Mouse (Mus musculus): ENCODE results near the gene Gm47969. TPM values are rescaled to one million over a fixed set of nuclear protein-coding genes. Genes with fewer than 3 reads are reported as not detected.
A peak's percentile ranks its signal among the peaks of the same experiment; 100 is the strongest.

Gm47969 gene
- total and polyA plus RNA-seq, 3 experiments = not detected

- H3K4me3 ChIP-seq (replicated peaks in 1 of 3; ENCODE audit: low read depth in 2 of 3, low read length in 2 of 3, poor library complexity in 1 of 3) = no peak overlapping the region
- H3K4me1 ChIP-seq (ENCODE audit: control insufficient read depth in 1 of 2, insufficient read depth in 2 of 2) = no peaks in the 10 kb centered on the region
- no peaks in the 10 kb centered on the region for H3K9me3 ChIP-seq (replicated peaks; ENCODE audit: low read length)
- no peaks in the 10 kb centered on the region for H3K27me3 ChIP-seq (replicated peaks)
- no peak overlapping the region for H3K27ac ChIP-seq (ENCODE audit: insufficient read depth, low read depth)
- H3K79me2 ChIP-seq (replicated peaks; ENCODE audit: control insufficient read depth, extremely low read depth, insufficient read depth, poor library complexity, severe bottlenecking) = no peaks in the 10 kb centered on the region
- in situ Hi-C loops (cut with MboI; ENCODE audit: low pct_ligation_motif_present, low pct_unique_long_range_greater_than_20kb, low sequenced_read_pairs) = loop anchor here (10.0 kb wide), 1 partner anchor 650 kb away; no protein-coding TSS in a partner anchor
- peak; percentile 60 for DNase-seq (ENCODE audit: extremely low read depth)
- no peaks in the 10 kb centered on the region for H3K36me3 ChIP-seq (replicated peaks in 1 of 2; ENCODE audit: control insufficient read depth in 1 of 2, insufficient read depth in 1 of 2, low read length in 1 of 2)
- dilution Hi-C loops (cut with MboI; ENCODE audit: extremely low pct_ligation_motif_present, extremely low pct_unique_long_range_greater_than_20kb, low sequenced_read_pairs) = no loop called here
- no peak for TF ChIP-seq UBTF (IDR thresholded peaks at IDR 0.05; ENCODE audit: low read depth, low read length)
- no peak for TF ChIP-seq BHLHE40 (IDR thresholded peaks at IDR 0.05; ENCODE audit: low read depth, low read length)
- TF ChIP-seq EP300 (IDR thresholded peaks at IDR 0.05; ENCODE audit: low read length) = no peak
- peak; percentile 79 to 85 for TF ChIP-seq CTCF (conservative IDR thresholded peaks at IDR 0.05 in 1 of 2, IDR thresholded peaks at IDR 0.05 in 1 of 2; ENCODE audit: low read depth in 2 of 2, low read length in 2 of 2)
- TF ChIP-seq E2F4 (IDR thresholded peaks at IDR 0.05; ENCODE audit: insufficient replicate concordance, low read depth, low read length) = no peak
- TF ChIP-seq ZNF384 (IDR thresholded peaks at IDR 0.05; ENCODE audit: low read depth, low read length) = peak; percentile 61; the same call in 1 of the 2 replicates
- peak; percentile 82 for TF ChIP-seq RAD21 (IDR thresholded peaks at IDR 0.05; ENCODE audit: low read depth, low read length)
- peak; percentile 43; the same call in 1 of the 2 replicates for TF ChIP-seq ZC3H11A (IDR thresholded peaks at IDR 0.05; ENCODE audit: low read depth, low read length)
- no peak for TF ChIP-seq MEF2A (IDR thresholded peaks at IDR 0.05; ENCODE audit: borderline replicate concordance, low read depth, low read length)
- TF ChIP-seq SMC3 (IDR thresholded peaks at IDR 0.05; ENCODE audit: low read depth, low read length) = peak; percentile 65
- TF ChIP-seq CHD1 (IDR thresholded peaks at IDR 0.05; ENCODE audit: low read depth, low read length) = no peak
- H3K4me2 ChIP-seq (ENCODE audit: insufficient read depth, low read depth, poor library complexity, severe bottlenecking) = 0 out of 2 replicates have a peak overlapping the region, but pooled peaks have one; percentile 29
- H3K9ac ChIP-seq (ENCODE audit: insufficient read depth, low read depth) = no peak overlapping the region
Observed at GRCm38 (mm10) chr1:83064851-83065250, 20.1 kb downstream of the Gm47969 start.

DNA sequence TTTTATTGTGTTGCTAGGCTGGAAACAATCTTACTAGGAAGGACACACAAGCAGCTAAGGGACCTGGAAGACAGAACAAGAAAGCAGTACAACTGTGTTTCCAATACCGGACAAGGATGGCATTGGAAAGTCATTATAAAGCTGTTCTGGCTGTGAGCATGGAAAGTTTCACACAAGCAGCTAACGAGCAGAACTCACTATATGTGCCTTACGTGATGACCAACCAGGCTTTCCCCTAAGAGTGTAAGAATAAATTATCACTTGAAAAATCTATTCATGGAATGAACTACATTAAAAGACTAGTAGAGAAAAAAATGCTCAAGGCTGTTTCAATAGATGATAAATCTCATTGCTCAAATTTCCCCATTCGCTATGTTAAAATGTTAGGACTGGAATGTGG lies 21.8 kb downstream of the Gm47969 start:
- no peak for TF ChIP-seq POLR2A (IDR thresholded peaks at IDR 0.05; ENCODE audit: low read depth, low read length)
- no peak for TF ChIP-seq ELF1 (IDR thresholded peaks at IDR 0.05; ENCODE audit: low read depth, low read length)
- no peak for TF ChIP-seq IRF4 (IDR thresholded peaks at IDR 0.05; ENCODE audit: low read depth, low read length)
- no peak for TF ChIP-seq ETS1 (conservative IDR thresholded peaks at IDR 0.05; ENCODE audit: low read depth, low read length)
- TF ChIP-seq SIN3A (IDR thresholded peaks at IDR 0.05; ENCODE audit: low read length) = no peak
- TF ChIP-seq SMC3 (IDR thresholded peaks at IDR 0.05; ENCODE audit: low read depth, low read length) = no peak
- no peak for TF ChIP-seq POLR2AphosphoS2 (IDR thresholded peaks at IDR 0.05; ENCODE audit: low read depth, low read length)
- no peak for TF ChIP-seq ZNF384 (IDR thresholded peaks at IDR 0.05; ENCODE audit: low read depth, low read length)
- TF ChIP-seq UBTF (IDR thresholded peaks at IDR 0.05; ENCODE audit: low read depth, low read length) = no peak
- TF ChIP-seq MAZ (IDR thresholded peaks at IDR 0.05; ENCODE audit: low read depth, low read length) = no peak
- no peak for TF ChIP-seq BHLHE40 (IDR thresholded peaks at IDR 0.05; ENCODE audit: low read depth, low read length)
- no peak for TF ChIP-seq NELFE (IDR thresholded peaks at IDR 0.05; ENCODE audit: low read depth, low read length)
- TF ChIP-seq USF2 (conservative IDR thresholded peaks at IDR 0.05; ENCODE audit: low read depth, low read length) = no peak
- no peak for TF ChIP-seq ZMIZ1 (IDR thresholded peaks at IDR 0.05; ENCODE audit: low read depth, low read length)
- H3K79me2 ChIP-seq (replicated peaks; ENCODE audit: control insufficient read depth, extremely low read depth, insufficient read depth, poor library complexity, severe bottlenecking) = no peaks in the 10 kb centered on the region
- DNase-seq (ENCODE audit: extremely low read depth) = no peak
- H3K27me3 ChIP-seq (replicated peaks) = no peaks in the 10 kb centered on the region
- no peaks in the 10 kb centered on the region for H3K4me1 ChIP-seq (ENCODE audit: control insufficient read depth in 1 of 2, insufficient read depth in 2 of 2)
- H3K27ac ChIP-seq (ENCODE audit: insufficient read depth, low read depth) = no peak overlapping the region
- in situ Hi-C loops (cut with MboI; ENCODE audit: low pct_ligation_motif_present, low pct_unique_long_range_greater_than_20kb, low sequenced_read_pairs) (loop anchor here (10.0 kb wide), 1 partner anchor 648 kb away; no protein-coding TSS in a partner anchor), dilution Hi-C loops (cut with MboI; ENCODE audit: extremely low pct_ligation_motif_present, extremely low pct_unique_long_range_greater_than_20kb, low sequenced_read_pairs) (no loop called here)
- no peak overlapping the region for H3K4me2 ChIP-seq (ENCODE audit: insufficient read depth, low read depth, poor library complexity, severe bottlenecking)
- peaks cover 2% of the 10 kb centered on the region for H3K9me3 ChIP-seq (replicated peaks; ENCODE audit: low read length)
- no peaks in the 10 kb centered on the region for H3K36me3 ChIP-seq (replicated peaks in 1 of 2; ENCODE audit: control insufficient read depth in 1 of 2, insufficient read depth in 1 of 2, low read length in 1 of 2)
- no peak overlapping the region for H3K4me3 ChIP-seq (replicated peaks in 1 of 3; ENCODE audit: low read depth in 2 of 3, low read length in 2 of 3, poor library complexity in 1 of 3)
- no peak overlapping the region for H3K9ac ChIP-seq (ENCODE audit: insufficient read depth, low read depth)

Measured in CH12.LX (cell line).